Mouse (Mus musculus) intestine, embryonic 16.5 days (tissue): Measurements from ENCODE around the gene Abca13. TPM values are rescaled to one million over a fixed set of nuclear protein-coding genes. Genes with fewer than 3 reads are reported as not detected.
"Not testable (repeated sequence)": the region's sequence is repeated elsewhere in the genome, so short reads cannot be mapped to it uniquely, and the experiment has no call there.

Experiments used
- ATAC-seq: fragments of 200-750 bp; cut with Nextera tagmentation; 2 replicates; pipeline ENCODE4 v1.8.0; 2017; ENCODE audit warnings: moderate TSS enrichment, moderate library complexity
- H3K27ac ChIP-seq: fragments of 300-500 bp; sonication (generic); 2 replicates; pipeline ENCODE4 v1.5.1; 2014; ENCODE audit warnings: mild to moderate bottlenecking, low read length
- H3K27me3 ChIP-seq: fragments of 300-500 bp; sonication (generic); replicated peaks from 2 replicates; pipeline ENCODE4 v1.6.1; 2014; ENCODE audit warnings: low read length, control low read depth, mixed read lengths; ENCODE audit not compliant: control insufficient read depth, insufficient read depth
- H3K36me3 ChIP-seq: fragments of 300-500 bp; sonication (generic); 2 replicates; pipeline ENCODE4 v1.6.1; 2014; ENCODE audit warnings: low read length, control low read depth; ENCODE audit not compliant: control insufficient read depth, insufficient read depth
- H3K4me1 ChIP-seq: fragments of 300-500 bp; sonication (generic); 2 replicates; pipeline ENCODE4 v1.6.1; 2014; ENCODE audit warnings: low read length, control low read depth, mixed read lengths; ENCODE audit not compliant: control insufficient read depth, insufficient read depth
- H3K4me2 ChIP-seq: fragments of 300-500 bp; sonication (generic); 2 replicates; pipeline ENCODE4 v1.6.1; 2014; ENCODE audit warnings: low read depth, low read length, control low read depth
- H3K4me3 ChIP-seq: fragments of 300-500 bp; sonication (generic); 2 replicates; pipeline ENCODE4 v1.5.1; 2014; ENCODE audit warnings: mild to moderate bottlenecking, low read length
- H3K9ac ChIP-seq: fragments of 300-500 bp; sonication (generic); 2 replicates; pipeline ENCODE4 v1.6.1; 2014; ENCODE audit warnings: low read depth, low read length
- H3K9me3 ChIP-seq: fragments of 300-500 bp; sonication (generic); 2 replicates; pipeline ENCODE4 v1.6.1; 2016; ENCODE audit warnings: low read length, control low read depth; ENCODE audit not compliant: control insufficient read depth
- WGBS: fragments of 180-500 bp; shearing (Covaris S2); extraction: QIAGEN DNeasy Blood & Tissue Kit; methylation state at CpG from one replicate; pipeline ENCODE4 v1.1.7; 2014; 5-methylcytosine and 5-hydroxymethylcytosine counted together
- polyA plus RNA-seq: library from polyadenylated mRNA; unstranded; fragments of >200 nt; fragmentation: Nextera tagmentation; extraction: Ambion mirVana; gene quantifications from 2 replicates; pipeline ENCODE4 v1.2.1, GENCODE M21; 2015

The Abca13 gene
- polyA plus RNA-seq, 1 experiment from 2014 or later: 0.89 TPM

DNA sequence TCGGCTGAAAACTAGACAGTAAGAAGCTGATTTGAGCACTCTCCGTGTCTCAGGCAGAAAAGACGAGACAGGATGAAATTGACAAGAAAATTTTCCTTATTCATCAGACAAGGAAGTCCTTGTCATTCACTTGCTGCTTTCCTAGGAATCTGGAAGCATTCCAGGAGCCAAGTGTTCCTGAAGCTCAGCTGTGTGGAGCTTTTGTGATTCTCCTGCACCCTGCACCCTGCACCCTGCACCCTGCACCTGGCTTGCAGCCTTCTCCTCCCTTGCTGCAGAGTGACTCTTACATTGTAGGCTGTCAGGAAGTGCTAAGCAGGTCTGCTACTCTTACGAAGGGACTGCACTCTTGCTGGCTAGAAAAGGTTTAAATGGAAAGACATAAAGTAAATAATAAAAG, 249.4 kb downstream of the Abca13 start:
- Histone ChIP-seq H3K9ac (no peak overlapping the region), H3K36me3 (no peaks in the 10 kb centered on the region), H3K27me3 (no peaks in the 10 kb centered on the region), H3K4me3 (no peak overlapping the region), H3K27ac (no peak overlapping the region), H3K4me1 (no peaks in the 10 kb centered on the region), H3K9me3 (no peaks in the 10 kb centered on the region), H3K4me2 (no peak overlapping the region)
- ATAC-seq: no peak
- WGBS: 75% methylated on average over 4 of the region's 4 CpGs

DNA sequence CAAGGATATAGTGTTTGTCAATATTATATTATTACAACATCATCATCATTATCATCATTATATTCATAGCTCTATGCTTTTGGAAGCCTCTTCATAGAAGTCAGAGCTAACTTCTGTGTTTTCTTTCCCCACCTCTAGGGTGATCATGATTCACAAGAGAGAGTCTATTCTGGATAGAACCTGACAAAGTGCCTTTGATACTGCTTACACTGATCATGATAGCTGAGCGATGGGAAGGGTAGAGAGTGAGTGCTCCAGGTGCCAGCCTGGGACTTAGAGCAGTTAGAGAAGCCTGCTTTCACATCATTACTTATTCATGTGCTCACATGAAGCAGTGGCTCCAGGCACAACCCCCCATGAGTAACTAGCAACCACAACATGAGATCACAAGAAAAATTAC, 280.7 kb downstream of the Abca13 start:
- Histone ChIP-seq H3K4me2 (no peak overlapping the region), H3K27ac (no peak overlapping the region), H3K27me3 (no peaks in the 10 kb centered on the region), H3K36me3 (no peaks in the 10 kb centered on the region), H3K9me3 (no peaks in the 10 kb centered on the region), H3K4me1 (no peaks in the 10 kb centered on the region), H3K4me3 (no peak overlapping the region), H3K9ac (no peak overlapping the region)
- WGBS: 73% methylated on average over 1 of the region's 1 CpGs
- ATAC-seq: no peak

DNA sequence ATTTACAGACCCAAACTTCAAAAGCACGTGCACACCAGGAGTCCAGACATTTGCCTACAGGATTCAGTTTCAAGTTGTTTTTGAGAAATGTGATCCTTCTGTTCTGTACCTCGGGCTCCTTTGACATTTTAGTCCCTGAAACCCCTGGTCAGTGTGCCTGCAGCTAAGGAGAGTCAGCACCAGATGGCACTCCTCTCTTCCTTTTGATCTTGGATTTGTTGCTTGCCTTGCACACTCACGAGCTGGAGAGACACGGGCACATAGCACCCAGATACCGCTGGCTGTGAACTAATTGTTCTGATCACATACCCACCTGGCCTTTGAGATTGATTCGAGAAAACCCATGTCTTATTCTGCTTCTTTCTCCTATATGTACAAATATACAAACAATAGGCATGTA, 289.8 kb downstream of the Abca13 start:
- H3K4me1 ChIP-seq: no peaks in the 10 kb centered on the region
- H3K9ac ChIP-seq: no peak overlapping the region
- no peak overlapping the region for H3K4me3 ChIP-seq
- H3K36me3 ChIP-seq: no peaks in the 10 kb centered on the region
- no peak overlapping the region for H3K4me2 ChIP-seq
- H3K9me3 ChIP-seq: no peaks in the 10 kb centered on the region
- no peaks in the 10 kb centered on the region for H3K27me3 ChIP-seq
- H3K27ac ChIP-seq: no peak overlapping the region
- ATAC-seq: peak; percentile 58; the same call in 1 of the 2 replicates
- WGBS: 20% methylated on average over 6 of the region's 6 CpGs

DNA sequence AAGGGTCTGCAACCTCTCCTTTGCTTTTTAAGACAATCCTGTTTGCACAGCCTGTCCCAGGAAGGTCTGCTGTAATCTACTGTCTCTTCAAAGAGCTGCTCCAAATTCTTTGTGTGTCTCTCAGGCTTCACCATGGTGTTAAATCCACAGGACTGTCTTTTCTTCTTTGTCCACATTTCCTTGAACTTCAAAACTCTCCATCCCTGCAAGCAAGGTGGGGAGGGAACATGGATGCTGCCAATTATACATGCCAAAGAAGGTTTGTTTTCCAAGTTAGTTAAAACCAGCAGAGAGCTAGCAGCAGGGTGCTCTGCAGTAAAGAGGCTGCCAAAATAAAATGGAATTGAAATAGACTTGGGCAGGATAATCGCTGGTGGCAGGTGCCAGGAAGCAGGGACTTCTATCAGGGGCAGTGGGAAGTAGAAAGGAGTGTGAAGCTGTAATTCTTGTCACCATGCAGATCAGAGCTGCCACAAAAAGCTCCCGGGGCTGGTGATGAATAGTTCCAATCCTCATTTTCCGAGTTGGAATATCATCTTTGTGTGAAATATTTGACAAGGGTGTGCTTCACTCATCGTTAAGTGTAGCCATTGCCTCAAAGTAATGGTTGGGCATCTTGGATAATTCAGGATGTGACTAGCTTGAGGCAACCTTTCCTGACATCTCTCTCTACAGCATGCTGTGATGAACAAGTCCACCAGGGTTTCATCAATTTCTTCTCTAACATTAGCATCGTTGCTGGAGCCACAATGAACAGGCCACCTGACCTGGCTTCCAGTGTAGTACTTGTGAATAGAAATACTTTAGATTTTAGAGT, 308.8 kb downstream of the Abca13 start:
- no peak for ATAC-seq
- Histone ChIP-seq H3K9ac (no peak overlapping the region), H3K27me3 (no peaks in the 10 kb centered on the region), H3K4me3 (no peak overlapping the region), H3K27ac (no peak overlapping the region), H3K4me1 (no peaks in the 10 kb centered on the region), H3K36me3 (no peaks in the 10 kb centered on the region), H3K9me3 (no peaks in the 10 kb centered on the region), H3K4me2 (no peak overlapping the region)
- 60% methylated on average over 5 of the region's 5 CpGs for WGBS

GRCm38 (mm10) chr11:9514966-9515365, 323.2 kb downstream of the Abca13 start:
- not testable (repeated sequence) for H3K36me3 ChIP-seq, H3K4me2 ChIP-seq, H3K4me1 ChIP-seq, ATAC-seq, H3K27ac ChIP-seq, H3K9me3 ChIP-seq, H3K4me3 ChIP-seq, H3K9ac ChIP-seq, H3K27me3 ChIP-seq
- WGBS: 68% methylated on average over 2 of the region's 2 CpGs

DNA sequence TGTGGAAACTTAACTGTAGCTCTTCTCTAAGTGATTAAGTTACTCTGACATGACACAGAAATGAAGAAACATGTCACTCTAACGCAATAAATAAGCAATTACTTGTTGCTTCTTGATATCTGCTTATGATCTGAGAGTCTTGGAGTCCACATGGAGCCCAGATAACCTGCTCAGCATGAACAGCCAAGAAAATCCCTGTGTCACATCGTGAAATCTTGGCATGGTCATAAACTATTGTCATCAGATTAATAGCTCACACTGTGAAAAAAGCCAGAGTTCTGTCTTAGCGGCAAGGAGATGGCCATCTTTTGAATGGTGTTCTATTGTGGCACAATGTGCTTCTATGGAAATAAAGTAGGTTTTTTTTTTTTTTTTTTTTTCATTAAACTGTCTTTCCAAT, 336.8 kb downstream of the Abca13 start:
- Histone ChIP-seq H3K4me2 (no peak overlapping the region), H3K9ac (no peak overlapping the region), H3K4me1 (no peaks in the 10 kb centered on the region), H3K27ac (no peak overlapping the region), H3K36me3 (no peaks in the 10 kb centered on the region), H3K27me3 (no peaks in the 10 kb centered on the region), H3K4me3 (no peak overlapping the region), H3K9me3 (no peaks in the 10 kb centered on the region)
- ATAC-seq: no peak
- 65% methylated on average over 3 of the region's 3 CpGs for WGBS

DNA sequence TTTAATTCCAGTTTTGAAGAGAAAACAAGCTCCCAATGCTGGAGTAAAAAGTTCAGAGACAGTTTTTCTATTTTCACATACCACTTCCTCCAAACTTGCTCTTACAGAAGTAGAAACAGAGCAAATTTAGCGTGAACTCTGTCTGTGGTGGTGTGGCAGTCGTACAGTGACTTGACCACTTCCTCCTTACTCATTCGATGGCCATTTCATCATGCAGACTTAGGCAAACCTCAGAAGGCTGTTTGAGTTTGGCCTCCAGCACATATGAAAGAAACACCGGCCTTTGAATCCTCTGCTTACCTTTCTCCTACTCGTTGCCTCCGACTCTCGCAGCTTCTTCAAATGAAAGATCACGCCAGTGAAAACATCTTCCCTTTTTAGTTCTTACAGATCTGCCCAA, 340.0 kb downstream of the Abca13 start:
- 83% methylated on average over 8 of the region's 8 CpGs for WGBS
- ATAC-seq: no peak

DNA sequence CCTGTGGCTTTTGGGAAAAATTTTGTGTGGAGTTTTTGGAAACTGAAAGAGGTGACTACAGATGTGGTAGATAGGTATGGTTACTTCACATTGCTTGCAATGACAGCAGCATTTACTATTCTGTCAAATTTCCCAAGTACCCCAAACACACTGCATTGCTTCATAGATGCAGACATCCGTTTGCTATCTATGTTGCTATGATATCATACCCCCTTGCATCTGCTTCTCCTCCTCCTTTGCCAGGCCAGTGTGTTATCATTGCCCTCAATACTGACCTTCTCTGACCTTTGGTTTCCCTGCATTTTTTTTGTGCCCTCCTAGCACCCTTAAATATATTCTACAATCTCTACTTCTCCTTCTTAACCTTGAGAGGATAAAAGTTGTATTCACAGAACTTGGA, 341.4 kb downstream of the Abca13 start:
- ATAC-seq: no peak
- Histone ChIP-seq H3K4me3 (no peak overlapping the region), H3K27me3 (no peaks in the 10 kb centered on the region), H3K4me2 (no peak overlapping the region), H3K9me3 (no peaks in the 10 kb centered on the region), H3K27ac (no peak overlapping the region), H3K4me1 (no peaks in the 10 kb centered on the region), H3K36me3 (no peaks in the 10 kb centered on the region), H3K9ac (no peak overlapping the region)
- 65% methylated on average over 1 of the region's 1 CpGs for WGBS

More for the DNA sequence above, 340.0 kb downstream of the Abca13 start:
- Histone ChIP-seq H3K4me1 (no peaks in the 10 kb centered on the region), H3K4me2 (no peak overlapping the region), H3K36me3 (no peaks in the 10 kb centered on the region), H3K4me3 (no peak overlapping the region), H3K9me3 (no peaks in the 10 kb centered on the region), H3K27me3 (no peaks in the 10 kb centered on the region), H3K9ac (no peak overlapping the region), H3K27ac (no peak overlapping the region)

DNA sequence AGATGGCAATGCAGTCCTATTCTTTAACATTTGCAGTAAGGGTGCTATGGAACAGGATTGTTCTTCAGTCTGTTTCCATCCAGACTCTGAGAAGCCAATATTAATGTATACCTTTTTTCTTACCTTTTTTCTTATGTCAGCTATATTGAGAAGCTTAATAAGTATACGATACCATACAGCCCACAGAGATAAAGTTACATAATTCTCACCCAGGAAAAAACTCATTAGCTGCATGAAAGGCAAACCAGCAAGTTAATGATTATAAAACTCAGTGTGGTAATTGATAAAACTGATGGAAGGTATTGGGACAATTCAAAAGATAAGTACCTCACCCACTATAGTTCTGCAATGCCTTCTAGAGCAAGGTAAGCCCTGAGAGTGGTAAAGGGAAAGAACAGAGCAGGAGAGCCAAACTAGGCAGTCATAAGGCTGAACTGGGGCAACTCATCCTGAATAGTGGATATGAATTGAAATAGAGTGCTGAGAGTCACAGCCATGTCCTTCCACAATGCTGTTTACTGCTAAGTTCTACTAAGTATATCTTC, 342.0 kb downstream of the Abca13 start:
- Histone ChIP-seq H3K36me3 (no peaks in the 10 kb centered on the region), H3K27me3 (no peaks in the 10 kb centered on the region), H3K9me3 (no peaks in the 10 kb centered on the region), H3K4me1 (no peaks in the 10 kb centered on the region), H3K9ac (no peak overlapping the region), H3K4me2 (no peak overlapping the region), H3K4me3 (no peak overlapping the region), H3K27ac (no peak overlapping the region)
- 73% methylated on average over 1 of the region's 1 CpGs for WGBS
- ATAC-seq: peak; percentile 89
